Comparison of ENCODE assay signal across 13 mouse cellular contexts in genomic region chr5:25891321-25891720, GRCm38 (mm10). TPM values are rescaled to one million over a fixed set of nuclear protein-coding genes. Genes with fewer than 3 reads are reported as not detected.
A peak's percentile ranks its signal among the peaks of the same experiment; 100 is the strongest.
DNase-seq lines count a peak whose midpoint lies in the region; ATAC-seq and TF ChIP-seq lines count a peak whose summit lies in the region.
"Had no signal": no experiment of that assay in that cellular context is flagged by ENCODE, and none has a peak within 500 bp of the region (broad histone marks: within the 10 kb centered on the region; RNA-seq: fewer than 3 reads in every experiment).

No protein-coding gene starts in this region.

- H3K9me3 ChIP-seq in heart, postnatal 0 days (replicated peaks; ENCODE audit: control insufficient read depth, low read length), result no peaks in the 10 kb centered on the region
- no peaks in the 10 kb centered on the region for H3K9me3 ChIP-seq in stomach, postnatal 0 days (ENCODE audit: control insufficient read depth, low read length)
- H3K9me3 ChIP-seq in hindbrain, embryonic 12.5 days (replicated peaks), result no peaks in the 10 kb centered on the region
- no peaks in the 10 kb centered on the region for H3K9me3 ChIP-seq in hindbrain, embryonic 10.5 days
- H3K9me3 ChIP-seq: lung, embryonic 15.5 days; neural tube, embryonic 15.5 days had no signal

- no peak overlapping the region for H3K4me2 ChIP-seq in heart, postnatal 0 days (ENCODE audit: low read depth, low read length)
- no peak overlapping the region for H3K4me2 ChIP-seq in stomach, postnatal 0 days (replicated peaks; ENCODE audit: low read depth)
- no peak overlapping the region for H3K4me2 ChIP-seq in hindbrain, embryonic 12.5 days (replicated peaks)
- H3K4me2 ChIP-seq: lung, embryonic 15.5 days; neural tube, embryonic 15.5 days had no signal

- H3K27me3 ChIP-seq in heart, postnatal 0 days (ENCODE audit: control insufficient read depth, insufficient read depth, low read length), result no peaks in the 10 kb centered on the region
- H3K27me3 ChIP-seq in stomach, postnatal 0 days (ENCODE audit: control insufficient read depth, insufficient read depth, low read length), result no peaks in the 10 kb centered on the region
- no peaks in the 10 kb centered on the region for H3K27me3 ChIP-seq in hindbrain, embryonic 12.5 days
- H3K27me3 ChIP-seq in hindbrain, embryonic 10.5 days (ENCODE audit: insufficient read depth, poor library complexity, severe bottlenecking), result no peaks in the 10 kb centered on the region
- H3K27me3 ChIP-seq: lung, embryonic 15.5 days; neural tube, embryonic 15.5 days had no signal

- H3K27ac ChIP-seq in heart, postnatal 0 days (ENCODE audit: low read depth), result no peak overlapping the region
- H3K27ac ChIP-seq in stomach, postnatal 0 days (replicated peaks), result no peak overlapping the region
- H3K27ac ChIP-seq in hindbrain, embryonic 12.5 days, result no peak overlapping the region
- no peak overlapping the region for H3K27ac ChIP-seq in hindbrain, embryonic 10.5 days
- H3K27ac ChIP-seq: lung, embryonic 15.5 days; neural tube, embryonic 15.5 days had no signal

- no peak overlapping the region for H3K4me3 ChIP-seq in heart, postnatal 0 days (ENCODE audit: low read depth, low read length)
- H3K4me3 ChIP-seq in stomach, postnatal 0 days (ENCODE audit: low read depth, low read length), result no peak overlapping the region
- no peak overlapping the region for H3K4me3 ChIP-seq in hindbrain, embryonic 12.5 days
- no peak overlapping the region for H3K4me3 ChIP-seq in hindbrain, embryonic 10.5 days
- H3K4me3 ChIP-seq: lung, embryonic 15.5 days; neural tube, embryonic 15.5 days had no signal

- ATAC-seq in heart, postnatal 0 days (ENCODE audit: insufficient read depth, low read depth), result peak; percentile 70
- no peak for ATAC-seq in stomach, postnatal 0 days (ENCODE audit: low FRiP score, low TSS enrichment)
- no peak for ATAC-seq in hindbrain, embryonic 12.5 days (ENCODE audit: low FRiP score)
- ATAC-seq: Patski had no signal

- peak; percentile 57 for TF ChIP-seq CTCF in heart, postnatal 0 days (IDR thresholded peaks at IDR 0.05; ENCODE audit: low read depth)
- TF ChIP-seq CTCF in stomach, postnatal 0 days (IDR thresholded peaks at IDR 0.05; ENCODE audit: low read depth), result no peak; the same call in 1 of the 2 replicates

- peak; percentile 13 for DNase-seq in right cerebral cortex, adult 18-20 months
- no peak for DNase-seq in right cerebral cortex, postnatal 36 days (ENCODE audit: low spot score in 2 of 2)
- peak; percentile 91 for DNase-seq in cerebellum, adult 11-12 months
- peak; percentile 43 for DNase-seq in heart, postnatal 0 days (ENCODE audit: low spot score)
- DNase-seq in stomach, postnatal 0 days (ENCODE audit: low spot score), result peak; percentile 23
- no peak for DNase-seq in hindbrain, embryonic 10.5 days (ENCODE audit: low spot score)

- H3K36me3 ChIP-seq in heart, postnatal 0 days (replicated peaks; ENCODE audit: control insufficient read depth, insufficient read depth, low read length), result no peaks in the 10 kb centered on the region
- no peaks in the 10 kb centered on the region for H3K36me3 ChIP-seq in stomach, postnatal 0 days (ENCODE audit: control insufficient read depth, insufficient read depth, low read length)
- no peaks in the 10 kb centered on the region for H3K36me3 ChIP-seq in hindbrain, embryonic 12.5 days
- no peaks in the 10 kb centered on the region for H3K36me3 ChIP-seq in hindbrain, embryonic 10.5 days
- H3K36me3 ChIP-seq: lung, embryonic 15.5 days; neural tube, embryonic 15.5 days had no signal

- peaks cover 6% of the 10 kb centered on the region; the same call in 1 of the 2 replicates for H3K4me1 ChIP-seq in heart, postnatal 0 days (ENCODE audit: control insufficient read depth, insufficient read depth)
- no peaks in the 10 kb centered on the region for H3K4me1 ChIP-seq in stomach, postnatal 0 days (replicated peaks; ENCODE audit: control insufficient read depth, insufficient read depth)
- no peaks in the 10 kb centered on the region for H3K4me1 ChIP-seq in hindbrain, embryonic 12.5 days
- H3K4me1 ChIP-seq in hindbrain, embryonic 10.5 days (replicated peaks), result peaks cover 10% of the 10 kb centered on the region
- H3K4me1 ChIP-seq: lung, embryonic 15.5 days had no signal

- 50% methylated on average over 1 of the region's 1 CpGs for WGBS in heart, postnatal 0 days
- WGBS in stomach, postnatal 0 days, result 72% methylated on average over 1 of the region's 1 CpGs
- WGBS in hindbrain, embryonic 12.5 days, result 76% methylated on average over 1 of the region's 1 CpGs
- 77% methylated on average over 1 of the region's 1 CpGs for WGBS in hindbrain, embryonic 10.5 days

- no peak overlapping the region for H3K9ac ChIP-seq in heart, postnatal 0 days (replicated peaks; ENCODE audit: low read depth, low read length)
- no peak overlapping the region for H3K9ac ChIP-seq in stomach, postnatal 0 days (ENCODE audit: low read length)
- H3K9ac ChIP-seq in hindbrain, embryonic 12.5 days, result no peak overlapping the region
- H3K9ac ChIP-seq: lung, embryonic 15.5 days; neural tube, embryonic 15.5 days had no signal

- TF ChIP-seq EP300 in heart, postnatal 0 days (IDR thresholded peaks at IDR 0.05; ENCODE audit: low read depth), result no peak
- TF ChIP-seq EP300 in stomach, postnatal 0 days (optimal IDR thresholded peaks at IDR 0.05), result no peak

RNA-seq across cellular contexts. Expression of gene Gm21663, which starts 50.9 kb away (rescaled TPM):
- total RNA-seq in heart, postnatal 0 days (2014; rRNA removed; ENCODE audit: low replicate concordance), result 0.42 TPM in 1 of 2 replicates, not detected in the other
- polyA plus RNA-seq in heart, postnatal 0 days (2015; fragmentation: Nextera tagmentation; extraction: Ambion mirVana), result not detected in 2 replicates
- polyA plus RNA-seq in stomach, postnatal 0 days (2015; fragmentation: Nextera tagmentation; extraction: Ambion mirVana), result 0.05 and 0.06 TPM in 2 replicates
- polyA plus RNA-seq in hindbrain, embryonic 12.5 days (2016; fragmentation: Nextera tagmentation; extraction: Ambion mirVana), result not detected in 2 replicates
- 0.10 TPM in 1 of 2 replicates, not detected in the other for polyA plus RNA-seq in hindbrain, embryonic 10.5 days (2016; fragmentation: Nextera tagmentation; extraction: Ambion mirVana)
- total RNA-seq: layer of hippocampus, postnatal 25 days had no signal
- polyA plus RNA-seq: cortical plate, adult 2 months; lung, embryonic 15.5 days; Patski; urinary bladder, adult 2 months had no signal

Comparison
In these comparisons a context has a peak if more than half of its experiments do, and no peak if none do; other contexts are left out.
1. DNase-seq: peak in right cerebral cortex, adult 18-20 months (single experiment), cerebellum, adult 11-12 months (single experiment), heart, postnatal 0 days (single experiment) and stomach, postnatal 0 days (single experiment); none in right cerebral cortex, postnatal 36 days (0 of 2) and hindbrain, embryonic 10.5 days (single experiment).